Mouse (Mus musculus) hematopoietic stem cell, adult 5-6 weeks (primary cell): ENCODE measurements around the gene Cldn34b3. TPM values are rescaled to one million over a fixed set of nuclear protein-coding genes. Genes with fewer than 3 reads are reported as not detected.
"Not testable (repeated sequence)": the region's sequence is repeated elsewhere in the genome, so short reads cannot be mapped to it uniquely, and the experiment has no call there.

Experiments
- ATAC-seq, 2 experiments: fragments of 125-278 bp in 1 of 2; replicated peaks in 1 of 2; 2 replicates each; pipeline ENCODE4 v1.8.0; 2016 to 2017; ENCODE audit warnings: inconsistent platforms in 2 of 2, mild to moderate bottlenecking in 2 of 2, moderate number of reproducible peaks in 2 of 2, low read depth in 1 of 2, moderate TSS enrichment in 1 of 2; ENCODE audit not compliant: low FRiP score in 2 of 2, poor library complexity in 2 of 2, severe bottlenecking in 2 of 2, insufficient read depth in 1 of 2, low TSS enrichment in 1 of 2
- total RNA-seq: library from RNA; stranded (forward); fragments of 172-1452, 232-1000 nt; gene quantifications from 2 replicates; pipeline ENCODE4 v1.2.3, GENCODE M21; 2017

Gene Cldn34b3
- total RNA-seq = not detected in 2 replicates

GRCm38 (mm10) chrX:76264004-76264403 is at the start of gene Cldn34b3:
Cldn34b3 (plus strand) TSS chrX:76264304.
- not testable (repeated sequence) for ATAC-seq

Other genes starting within 250 kb of the Cldn34b3 start
- not detected in 2 replicates for gene Cldn34b4, start 129.0 kb downstream of the Cldn34b3 start, total RNA-seq